In the genomic region with DNA sequence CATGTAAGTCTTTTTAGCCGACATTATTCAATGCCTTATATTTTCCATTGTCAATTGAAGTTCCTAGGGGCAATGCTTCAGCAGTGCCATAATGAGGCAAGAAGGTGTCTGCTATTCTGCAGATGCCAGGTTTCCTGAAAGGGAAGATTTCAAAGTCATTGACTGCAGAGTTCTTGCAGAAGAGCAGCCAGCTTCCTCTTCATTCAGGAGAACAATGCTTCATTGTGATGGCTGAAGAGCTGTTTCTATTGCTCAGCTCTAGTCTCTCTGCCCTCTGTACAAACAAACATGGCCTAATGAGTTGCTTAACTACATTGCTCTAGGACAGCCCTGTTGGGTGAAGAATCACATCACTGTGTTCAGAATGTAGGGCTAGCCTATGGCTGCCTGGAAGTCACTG, we compare ENCODE assay signal across 24 mouse cellular contexts.
DNase-seq lines count a peak whose midpoint lies in the region; ATAC-seq and TF ChIP-seq lines count a peak whose summit lies in the region.
"Had no signal": no experiment of that assay in that cellular context is flagged by ENCODE, and none has a peak within 500 bp of the region (broad histone marks: within the 10 kb centered on the region; RNA-seq: fewer than 3 reads in every experiment).

No protein-coding gene starts in this region.

- H3K4me1 ChIP-seq in forebrain, postnatal 0 days (ENCODE audit: insufficient read depth): no peaks in the 10 kb centered on the region
- H3K4me1 ChIP-seq: intestine, embryonic 15.5 days; liver, embryonic 12.5 days; midbrain, embryonic 13.5 days; neural tube, embryonic 15.5 days had no signal

- no peaks in the 10 kb centered on the region for H3K27me3 ChIP-seq in forebrain, postnatal 0 days (ENCODE audit: insufficient read depth, low read length)
- H3K27me3 ChIP-seq: intestine, embryonic 15.5 days; liver, embryonic 12.5 days; midbrain, embryonic 13.5 days; neural tube, embryonic 15.5 days had no signal

- no peaks in the 10 kb centered on the region for H3K36me3 ChIP-seq in forebrain, postnatal 0 days (ENCODE audit: insufficient read depth)
- H3K36me3 ChIP-seq: intestine, embryonic 15.5 days; liver, embryonic 12.5 days; midbrain, embryonic 13.5 days; neural tube, embryonic 15.5 days had no signal

- no peak for TF ChIP-seq CTCF in forebrain, postnatal 0 days (IDR thresholded peaks at IDR 0.05; ENCODE audit: low read depth)

- no peak overlapping the region for H3K9ac ChIP-seq in forebrain, postnatal 0 days
- H3K9ac ChIP-seq: intestine, embryonic 15.5 days; liver, embryonic 12.5 days; liver, postnatal 0 days; midbrain, embryonic 13.5 days; neural tube, embryonic 15.5 days had no signal

- H3K4me2 ChIP-seq in forebrain, postnatal 0 days (ENCODE audit: low read depth): no peak overlapping the region
- H3K4me2 ChIP-seq: intestine, embryonic 15.5 days; liver, embryonic 12.5 days; midbrain, embryonic 13.5 days; neural tube, embryonic 15.5 days had no signal

- no peak overlapping the region for H3K4me3 ChIP-seq in forebrain, postnatal 0 days (ENCODE audit: low read depth, low read length)
- H3K4me3 ChIP-seq: intestine, embryonic 15.5 days; liver, embryonic 12.5 days; midbrain, embryonic 13.5 days; neural tube, embryonic 15.5 days had no signal

- ATAC-seq in megakaryocyte progenitor cell, adult 5-6 weeks (replicated peaks; ENCODE audit: poor library complexity): peak; percentile 34
- ATAC-seq in erythroid progenitor cell, adult 5-6 weeks (replicated peaks; ENCODE audit: low FRiP score, poor library complexity, severe bottlenecking): no peak
- no peak for ATAC-seq in megakaryocyte-erythroid progenitor cell, adult 5-6 weeks (replicated peaks; ENCODE audit: low FRiP score, low TSS enrichment, poor library complexity, severe bottlenecking)
- ATAC-seq in forebrain, postnatal 0 days: no peak
- ATAC-seq: forebrain, embryonic 16.5 days; hindbrain, postnatal 0 days; intestine, embryonic 15.5 days; liver, embryonic 12.5 days; liver, postnatal 0 days; lung, postnatal 0 days; midbrain, embryonic 13.5 days had no signal

- H3K9me3 ChIP-seq in forebrain, postnatal 0 days (ENCODE audit: low read length): no peaks in the 10 kb centered on the region
- H3K9me3 ChIP-seq: intestine, embryonic 15.5 days; liver, embryonic 12.5 days; midbrain, embryonic 13.5 days; neural tube, embryonic 15.5 days had no signal

- H3K27ac ChIP-seq in forebrain, postnatal 0 days (ENCODE audit: low read depth, low read length): no peak overlapping the region
- H3K27ac ChIP-seq: hindbrain, postnatal 0 days; intestine, embryonic 15.5 days; liver, embryonic 12.5 days; midbrain, embryonic 13.5 days; neural tube, embryonic 15.5 days had no signal

- DNase-seq in ES-CJ7 (ENCODE audit: low read depth, low spot score) (peak; percentile 12), R1 (ENCODE audit: low read depth, low spot score) (peak; percentile 7)
- DNase-seq in embryo, embryonic 10.5 days (ENCODE audit: low spot score): peak; percentile 26
- no peak for DNase-seq in right cerebral cortex, postnatal 14 days
- no peak for DNase-seq in forebrain, postnatal 0 days
- DNase-seq: adrenal gland, postnatal 25 days; cerebellum, adult 8-10 months; cerebellum, postnatal 36 days; heart, postnatal 14 days; kidney, adult 2 months; kidney, postnatal 4 days; liver, postnatal 0 days; lung, postnatal 4 days; thymus, postnatal 4 days had no signal

- WGBS in forebrain, postnatal 0 days: 65% methylated on average over 1 of the region's 1 CpGs

Comparison
In these comparisons a context has a peak if more than half of its experiments do, and no peak if none do; other contexts are left out.
1. DNase-seq: peak in ES-CJ7 (single experiment), R1 (single experiment) and embryo, embryonic 10.5 days (single experiment); none in right cerebral cortex, postnatal 14 days (single experiment) and forebrain, postnatal 0 days (single experiment).